Mouse (Mus musculus) MEL (cell line): ENCODE measurements around the gene Arfip1. TPM values are rescaled to one million over a fixed set of nuclear protein-coding genes. Genes with fewer than 3 reads are reported as not detected.

Experiments
- DNase-seq: peaks from one replicate; pipeline ENCODE4 v3.0.0; 2011; ENCODE audit warnings: low read depth, low spot score
- H3K27ac ChIP-seq: 2 replicates; pipeline ENCODE4 v1.5.1; 2012; ENCODE audit warnings: low read depth, mild to moderate bottlenecking, control low read depth, low read length, moderate library complexity; ENCODE audit not compliant: control insufficient read depth
- H3K27me3 ChIP-seq, 2 experiments: fragments of 150-350 bp in 1 of 2; sonication (generic) in 1 of 2; 2 replicates each; pipeline ENCODE4 v1.6.1; 2012; ENCODE audit warnings: low read length in 2 of 2, mild to moderate bottlenecking in 2 of 2, improper control_type of control experiment in 1 of 2, moderate library complexity in 1 of 2; ENCODE audit not compliant: insufficient read depth in 2 of 2, control insufficient read depth in 1 of 2
- H3K36me3 ChIP-seq, 2 experiments: 2 replicates each; pipeline ENCODE4 v1.6.1; 2012 to 2014; ENCODE audit warnings: low read length in 2 of 2, improper control_type of control experiment in 1 of 2, inconsistent platforms in 1 of 2, mild to moderate bottlenecking in 1 of 2; ENCODE audit not compliant: insufficient read depth in 2 of 2, control insufficient read depth in 1 of 2
- H3K4me1 ChIP-seq, 2 experiments: fragments of 150-350 bp in 1 of 2; sonication (generic) in 1 of 2; 2 replicates each; pipeline ENCODE4 v1.6.1; 2012; ENCODE audit warnings: low read length in 2 of 2, improper control_type of control experiment in 1 of 2, mild to moderate bottlenecking in 1 of 2; ENCODE audit not compliant: insufficient read depth in 2 of 2, control insufficient read depth in 1 of 2
- H3K4me3 ChIP-seq, 2 experiments: fragments of 150-350 bp in 1 of 2; sonication (generic) in 1 of 2; 2 replicates each; pipeline ENCODE4 v1.5.1; 2012; ENCODE audit warnings: low read depth in 2 of 2, low read length in 2 of 2, mild to moderate bottlenecking in 2 of 2, moderate library complexity in 2 of 2, control low read depth in 1 of 2, improper control_type of control experiment in 1 of 2; ENCODE audit not compliant: control insufficient read depth in 1 of 2, insufficient read depth in 1 of 2
- H3K79me2 ChIP-seq: 2 replicates; pipeline ENCODE4 v1.6.1; 2012; ENCODE audit warnings: mild to moderate bottlenecking, low read length, moderate library complexity; ENCODE audit not compliant: control insufficient read depth, poor library complexity, insufficient read depth
- H3K9ac ChIP-seq: 2 replicates; pipeline ENCODE4 v1.6.1; 2012; ENCODE audit warnings: low read depth, mild to moderate bottlenecking, control low read depth, low read length, moderate library complexity; ENCODE audit not compliant: control insufficient read depth, poor library complexity, severe bottlenecking
- H3K9me3 ChIP-seq: fragments of 150-350 bp; sonication (generic); replicated peaks from 2 replicates; pipeline ENCODE4 v1.6.1; 2012; ENCODE audit warnings: mild to moderate bottlenecking, low read length, improper control_type of control experiment, moderate library complexity; ENCODE audit not compliant: insufficient read depth
- BHLHE40 ChIP-seq: IDR thresholded peaks from 2 replicates; pipeline ENCODE4 v1.6.1; 2012; ENCODE audit warnings: low read depth, mild to moderate bottlenecking, inconsistent platforms, low read length, improper control_type of control experiment, borderline replicate concordance
- CTCF ChIP-seq, 3 experiments: IDR thresholded peaks in 2 of 3; conservative IDR thresholded peaks in 1 of 3; 2 replicates each; pipeline ENCODE4 v1.5.1; 2011 to 2012; ENCODE audit warnings: low read length in 3 of 3, low read depth in 2 of 3, mild to moderate bottlenecking in 2 of 3, improper control_type of control experiment in 1 of 3, inconsistent platforms in 1 of 3, mixed read lengths in 1 of 3, moderate library complexity in 1 of 3; ENCODE audit not compliant: control insufficient read depth in 1 of 3, insufficient read depth in 1 of 3, poor library complexity in 1 of 3, severe bottlenecking in 1 of 3
- EP300 ChIP-seq, 2 experiments: IDR thresholded peaks; 2 replicates each; pipeline ENCODE4 v1.6.1; 2011; ENCODE audit warnings: improper control_type of control experiment in 2 of 2, low read length in 2 of 2, low read depth in 1 of 2, mild to moderate bottlenecking in 1 of 2
- ETS1 ChIP-seq: IDR thresholded peaks from 2 replicates; pipeline ENCODE4 v1.6.1; 2012; ENCODE audit warnings: low read depth, mild to moderate bottlenecking, inconsistent platforms, low read length, improper control_type of control experiment, moderate library complexity
- GABPA ChIP-seq: IDR thresholded peaks from 2 replicates; pipeline ENCODE4 v1.6.1; 2012; ENCODE audit warnings: low read depth, mild to moderate bottlenecking, inconsistent platforms, low read length, improper control_type of control experiment, moderate library complexity
- GATA1 ChIP-seq: IDR thresholded peaks from 2 replicates; pipeline ENCODE4 v1.6.1; 2011; ENCODE audit warnings: low read depth, low read length, improper control_type of control experiment
- JUND ChIP-seq: IDR thresholded peaks from 2 replicates; pipeline ENCODE4 v1.6.1; 2011; ENCODE audit warnings: low read depth, mild to moderate bottlenecking, improper control_type of control experiment, low read length
- KAT2A ChIP-seq: conservative IDR thresholded peaks from 2 replicates; pipeline ENCODE4 v1.6.1; 2012; ENCODE audit warnings: low read depth, low read length, improper control_type of control experiment, inconsistent platforms
- MAFK ChIP-seq: IDR thresholded peaks from 2 replicates; pipeline ENCODE4 v1.6.1; 2011; ENCODE audit warnings: low read depth, mild to moderate bottlenecking, low read length, improper control_type of control experiment, borderline replicate concordance
- MEF2A ChIP-seq: IDR thresholded peaks from 2 replicates; pipeline ENCODE4 v1.6.1; 2014; ENCODE audit warnings: low read depth, mild to moderate bottlenecking, inconsistent platforms, low read length, improper control_type of control experiment; ENCODE audit not compliant: poor library complexity, insufficient replicate concordance, severe bottlenecking; ENCODE audit errors: extremely low read depth
- MXI1 ChIP-seq: IDR thresholded peaks from 2 replicates; pipeline ENCODE4 v1.6.1; 2011; ENCODE audit warnings: mild to moderate bottlenecking, low read depth, low read length, improper control_type of control experiment
- NELFE ChIP-seq: IDR thresholded peaks from 2 replicates; pipeline ENCODE4 v1.6.1; 2011; ENCODE audit warnings: low read depth, low read length, improper control_type of control experiment
- POLR2AphosphoS2 ChIP-seq: IDR thresholded peaks from 2 replicates; pipeline ENCODE4 v1.6.1; 2011; ENCODE audit warnings: low read length, improper control_type of control experiment
- SIN3A ChIP-seq: IDR thresholded peaks from 2 replicates; pipeline ENCODE4 v1.6.1; 2012; ENCODE audit warnings: low read length, improper control_type of control experiment, inconsistent platforms
- SMC3 ChIP-seq: IDR thresholded peaks from 2 replicates; pipeline ENCODE4 v1.6.1; 2011; ENCODE audit warnings: low read depth, low read length, improper control_type of control experiment
- TAL1 ChIP-seq: IDR thresholded peaks from 2 replicates; pipeline ENCODE4 v1.6.1; 2012; ENCODE audit warnings: mild to moderate bottlenecking, inconsistent platforms, low read length, moderate library complexity, mixed read lengths
- USF2 ChIP-seq, 2 experiments: IDR thresholded peaks; 2 replicates each; pipeline ENCODE4 v1.6.1; 2011 to 2012; ENCODE audit warnings: improper control_type of control experiment in 2 of 2, low read length in 2 of 2, borderline replicate concordance in 1 of 2, inconsistent platforms in 1 of 2, low read depth in 1 of 2, mild to moderate bottlenecking in 1 of 2; ENCODE audit not compliant: insufficient read depth in 1 of 2
- ZKSCAN1 ChIP-seq: IDR thresholded peaks from 2 replicates; pipeline ENCODE4 v1.6.1; 2012; ENCODE audit warnings: low read depth, mild to moderate bottlenecking, inconsistent platforms, low read length, improper control_type of control experiment, moderate library complexity
- ZMIZ1 ChIP-seq: IDR thresholded peaks from 2 replicates; pipeline ENCODE4 v1.6.1; 2012; ENCODE audit warnings: low read depth, mild to moderate bottlenecking, inconsistent platforms, low read length, improper control_type of control experiment, moderate library complexity
- ZNF384 ChIP-seq: IDR thresholded peaks from 2 replicates; pipeline ENCODE4 v1.6.1; 2012; ENCODE audit warnings: low read depth, mild to moderate bottlenecking, inconsistent platforms, low read length, improper control_type of control experiment
- polyA plus RNA-seq, 2 experiments: library from polyadenylated mRNA; stranded (reverse) in 1 of 2; unstranded in 1 of 2; fragments of >175 nt in 1 of 2; fragments of >200 nt in 1 of 2; gene quantifications; 2 replicates each; pipeline versions ENCODE4 v1.2.1 to v1.2.4; 2012; ENCODE audit warnings: low replicate concordance in 2 of 2, low read depth in 1 of 2; ENCODE audit not compliant: insufficient read length in 2 of 2, insufficient read depth in 1 of 2, missing spikeins in 1 of 2
- total RNA-seq: library from RNA; depleted of rRNA; stranded (reverse); fragments of 300-350 nt; gene quantifications from 2 replicates; pipeline ENCODE4 v1.2.3, GENCODE M21; 2012

The Arfip1 gene
- total and polyA plus RNA-seq, 3 experiments: 12.5 to 15.4 TPM; not detected in 1

- Histone ChIP-seq H3K9ac (no peak overlapping the region), H3K9me3 (no peaks in the 10 kb centered on the region), H3K27ac (no peak overlapping the region), H3K36me3 (peaks cover 0 to 5% of the 10 kb centered on the region in 2 experiments; a peak in 2 of 4 replicates), H3K79me2 (no peaks in the 10 kb centered on the region; the same call in 1 of the 2 replicates), H3K4me3 (no peak overlapping the region), H3K27me3 (no peaks in the 10 kb centered on the region), H3K4me1 (peaks cover 0 to 2% of the 10 kb centered on the region in 2 experiments; a peak in 1 of 4 replicates)
- DNase-seq: peak; percentile 46
- TF ChIP-seq MXI1: no peak
- TF ChIP-seq EP300 (IDR thresholded peaks at IDR 0.05; ENCODE audit: low read depth in 1 of 2, low read length in 2 of 2): peak in 1 of 2 experiments; percentile 27; a peak in 1 of 4 replicates
- peak; percentile 17; the same call in 1 of the 2 replicates for TF ChIP-seq SMC3
- TF ChIP-seq GABPA: no peak
- TF ChIP-seq TAL1: no peak; the same call in 1 of the 2 replicates
- peak; percentile 31; the same call in 1 of the 2 replicates for TF ChIP-seq ETS1
- peak; percentile 26; the same call in 1 of the 2 replicates for TF ChIP-seq GATA1
- TF ChIP-seq ZNF384: peak; percentile 49
These were observed 41.8 kb downstream of the Arfip1 start for GRCm38 (mm10) chr3:84540640-84541039.

- TF ChIP-seq USF2 (IDR thresholded peaks at IDR 0.05; ENCODE audit: borderline replicate concordance in 1 of 2, insufficient read depth in 1 of 2, low read depth in 1 of 2, low read length in 2 of 2) (no peak), TAL1 (no peak), SIN3A (no peak), ZMIZ1 (no peak), POLR2AphosphoS2 (no peak), ZKSCAN1 (no peak), JUND (no peak), BHLHE40 (no peak), CTCF (IDR thresholded peaks at IDR 0.05 in 2 of 3, conservative IDR thresholded peaks at IDR 0.05 in 1 of 3; ENCODE audit: control insufficient read depth in 1 of 3, insufficient read depth in 1 of 3, low read depth in 2 of 3, low read length in 3 of 3, poor library complexity in 1 of 3, severe bottlenecking in 1 of 3) (no peak), NELFE (no peak), MEF2A (no peak), ZNF384 (no peak), KAT2A (no peak), GABPA (no peak), EP300 (IDR thresholded peaks at IDR 0.05; ENCODE audit: low read depth in 1 of 2, low read length in 2 of 2) (no peak), MAFK (no peak)
- TF ChIP-seq, all 39 proteins: peak for 0
- H3K9ac ChIP-seq: no peak overlapping the region
These were observed 45.4 kb downstream of the Arfip1 start for GRCm38 (mm10) chr3:84536987-84537386.

More at GRCm38 (mm10) chr3:84536987-84537386, 45.4 kb downstream of the Arfip1 start:
- Histone ChIP-seq H3K4me3 (no peak overlapping the region), H3K9me3 (no peaks in the 10 kb centered on the region), H3K27ac (no peak overlapping the region), H3K4me1 (peaks cover 2% of the 10 kb centered on the region in 2 experiments; a peak in 1 of 4 replicates), H3K36me3 (peaks cover 0 to 13% of the 10 kb centered on the region in 2 experiments; a peak in 2 of 4 replicates), H3K79me2 (no peaks in the 10 kb centered on the region; the same call in 1 of the 2 replicates), H3K27me3 (no peaks in the 10 kb centered on the region)
- no peak for DNase-seq
